Mouse (Mus musculus): ENCODE data around the gene Atp2c2.

Gene Atp2c2

DNA sequence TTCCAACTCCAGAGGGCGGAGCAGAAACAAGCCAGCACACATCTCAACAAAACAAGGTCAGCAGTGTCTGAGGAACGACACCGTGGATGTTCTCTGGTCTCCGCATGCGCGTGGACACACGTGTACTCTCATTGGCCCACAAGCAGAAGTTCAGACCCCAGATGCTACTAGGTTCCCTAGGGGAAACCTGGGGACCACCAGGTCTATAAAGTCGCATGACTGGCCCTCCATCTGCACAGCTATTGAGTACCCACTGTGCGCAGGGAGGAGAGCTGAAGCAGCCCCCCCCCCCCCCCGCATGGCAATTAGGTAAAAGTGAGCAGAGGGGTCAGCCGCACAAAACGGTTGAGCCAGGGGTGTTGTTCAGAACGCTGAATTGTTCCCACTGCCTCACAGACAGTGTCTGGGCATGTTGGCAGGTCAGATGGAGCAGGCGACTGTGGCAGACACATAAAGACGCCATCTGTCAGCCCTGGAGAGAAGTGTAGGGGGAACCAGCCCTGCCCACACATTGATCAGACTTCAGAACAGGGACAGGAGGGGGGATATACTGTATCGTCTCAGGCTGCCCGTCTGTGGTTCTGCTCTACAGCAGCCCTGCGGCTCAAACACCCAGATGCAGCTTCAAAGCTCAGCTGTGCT is 86.1 kb downstream of the Atp2c2 start:
- no peak for DNase-seq (ENCODE audit: low read depth)

DNA sequence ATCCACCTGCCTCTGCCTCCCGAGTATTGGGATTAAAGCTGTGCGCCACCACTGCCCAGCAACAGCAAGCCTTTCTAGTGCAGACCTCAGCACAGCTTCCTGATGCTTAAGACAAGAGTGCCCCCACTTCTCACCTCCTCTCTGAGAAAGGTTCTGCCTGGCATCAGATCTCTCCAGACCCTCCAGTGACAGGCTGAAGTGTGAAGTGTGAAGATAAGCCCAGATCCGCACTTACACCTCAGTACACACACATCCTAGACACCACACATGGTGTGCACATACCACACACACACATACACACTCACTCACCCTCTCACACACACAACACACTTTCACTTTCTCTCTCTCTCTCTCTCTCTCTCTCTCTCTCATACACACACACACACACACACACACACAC is 87.1 kb downstream of the Atp2c2 start:
- DNase-seq (ENCODE audit: low read depth) = no peak

DNA sequence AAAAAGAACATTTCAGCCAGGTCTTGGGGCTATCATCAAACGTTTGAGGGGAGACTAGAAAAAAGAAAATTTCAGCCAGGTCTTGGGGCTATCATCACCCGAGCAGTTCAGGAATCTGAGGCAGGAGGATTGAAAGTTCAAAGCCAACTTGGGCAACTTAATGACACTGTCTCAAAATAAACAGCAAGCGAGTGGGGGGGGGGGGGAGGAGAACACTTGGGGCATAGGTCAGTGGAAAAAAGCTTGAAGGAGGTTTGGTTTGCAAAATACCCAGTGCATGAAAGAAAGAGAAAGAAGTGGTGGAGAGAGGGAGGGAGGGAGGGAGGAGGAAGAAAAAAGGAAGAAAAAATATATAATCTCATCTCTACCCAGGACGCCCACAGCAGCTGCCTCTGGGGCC is 87.5 kb downstream of the Atp2c2 start:
- no peak for DNase-seq (ENCODE audit: low read depth)

DNA sequence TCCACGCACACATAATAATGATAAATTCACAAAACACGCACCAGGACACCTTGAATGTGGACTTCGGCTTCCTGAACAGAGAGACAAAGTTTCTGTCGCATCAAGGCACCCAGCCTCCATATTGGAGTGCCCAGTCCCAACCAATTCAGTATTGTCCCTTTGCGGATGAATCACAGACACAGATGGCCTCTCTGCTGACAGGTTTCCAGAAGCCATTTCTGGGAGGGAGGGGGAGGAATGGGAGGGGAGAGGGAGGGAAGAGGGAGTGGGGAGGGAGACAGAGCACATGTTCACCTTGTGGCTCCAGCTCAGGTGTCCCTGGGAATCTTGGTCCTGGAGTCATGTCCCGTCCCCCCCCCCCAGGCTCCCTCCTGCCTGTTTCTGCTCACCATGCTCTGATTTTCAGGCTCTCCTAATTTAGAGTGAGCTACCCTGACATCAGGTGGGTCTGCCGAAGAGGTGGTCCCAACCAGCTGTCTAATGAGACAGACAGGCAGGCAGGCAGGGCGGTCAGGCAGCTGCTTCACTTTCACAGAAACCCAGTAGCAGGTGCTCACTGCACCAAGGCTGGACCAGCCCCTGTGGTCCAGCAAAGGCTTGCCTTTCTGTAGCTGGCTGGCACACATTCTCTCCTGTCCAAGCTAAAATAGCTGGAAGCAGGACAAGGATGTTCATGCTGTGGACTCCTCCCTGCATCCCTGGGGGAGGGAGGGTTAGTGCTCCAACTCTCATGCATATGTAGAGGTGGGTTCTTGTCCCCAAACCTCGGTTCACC is 89.0 kb downstream of the Atp2c2 start:
- no peak for DNase-seq (ENCODE audit: low read depth)

DNA sequence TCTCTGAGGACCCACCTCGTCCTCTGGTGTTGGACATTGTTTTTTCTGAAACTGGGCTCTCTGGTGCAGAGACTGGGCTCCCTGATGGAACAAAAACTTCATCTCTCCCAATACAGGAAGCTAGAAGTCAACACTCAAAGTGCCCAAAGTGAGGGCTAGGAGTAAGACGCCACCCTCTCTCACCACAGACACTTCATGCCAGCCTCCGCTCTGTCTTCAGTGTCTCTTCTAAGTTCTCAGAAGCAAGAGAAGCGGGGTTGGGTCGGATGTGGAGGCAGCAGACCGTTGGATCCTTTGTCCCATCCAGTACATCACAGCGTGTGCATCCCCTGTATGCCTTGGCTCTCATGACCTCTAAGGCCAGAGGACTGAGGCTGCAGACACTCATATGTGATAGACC is 89.8 kb downstream of the Atp2c2 start:
- no peak for DNase-seq (ENCODE audit: low read depth)

DNA sequence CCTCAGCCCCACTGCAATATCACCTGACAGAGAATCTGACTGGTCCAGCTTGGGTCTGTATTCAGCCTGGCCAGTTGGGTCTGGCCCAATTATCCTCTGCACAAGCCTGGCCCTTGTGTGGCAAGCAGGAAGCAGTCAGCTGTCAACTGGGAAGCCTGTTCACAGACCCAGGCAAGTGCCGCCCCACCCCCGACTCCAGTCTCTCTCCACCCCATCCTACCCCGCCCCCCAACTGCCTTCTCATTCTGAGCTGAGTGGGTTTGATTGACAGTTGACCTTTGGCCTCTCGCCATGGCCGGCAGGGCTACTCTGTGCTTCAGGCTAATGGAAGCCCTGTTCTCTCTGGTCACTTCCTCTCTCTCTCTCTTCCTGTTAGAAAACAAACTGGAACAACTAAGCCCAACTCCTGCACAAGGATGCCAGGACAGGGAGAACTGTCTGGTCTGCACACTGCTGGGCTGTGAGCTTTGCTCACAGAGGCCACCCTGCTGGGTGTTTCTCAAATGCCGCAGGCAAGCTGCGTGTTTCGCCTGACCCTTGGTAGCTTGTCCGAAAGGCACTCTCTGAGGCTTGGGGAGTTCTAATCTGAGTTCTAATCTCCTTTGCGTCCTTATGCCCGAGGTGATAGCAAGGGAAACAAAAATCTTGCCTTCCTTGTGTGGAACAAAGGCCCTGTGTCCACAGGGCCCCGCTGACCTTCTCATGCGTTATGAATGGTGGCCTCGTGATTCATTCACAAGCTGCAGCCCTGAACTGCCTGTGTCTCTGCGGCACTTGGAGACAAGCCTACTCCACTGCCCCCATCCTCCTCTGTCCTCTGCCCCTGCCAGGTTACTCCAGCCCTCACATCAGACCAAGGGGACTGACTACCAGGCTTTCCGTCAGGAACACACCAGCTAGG is 92.2 kb downstream of the Atp2c2 start:
- DNase-seq (ENCODE audit: low read depth) = peak; percentile 75

DNA sequence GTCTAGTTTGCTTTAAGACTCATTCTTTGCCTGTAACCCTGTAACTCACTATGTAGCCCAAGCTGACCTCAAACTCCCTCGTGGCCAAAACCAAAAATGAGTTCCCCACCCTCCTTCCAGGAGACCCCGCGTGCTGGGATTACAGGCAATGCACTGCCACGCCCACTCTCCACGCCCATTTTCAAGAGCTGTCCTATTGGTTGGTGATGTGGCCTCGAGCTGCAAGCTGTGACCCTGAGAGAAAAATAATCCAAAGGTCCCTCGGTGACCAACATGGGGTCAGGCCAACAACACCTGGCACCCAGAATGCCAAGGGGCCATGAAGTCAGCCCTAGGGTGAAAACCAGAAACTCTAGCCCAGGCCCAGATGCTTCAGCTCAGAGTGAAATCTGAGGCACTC is 94.9 kb downstream of the Atp2c2 start:
- DNase-seq (ENCODE audit: low read depth) = no peak

DNA sequence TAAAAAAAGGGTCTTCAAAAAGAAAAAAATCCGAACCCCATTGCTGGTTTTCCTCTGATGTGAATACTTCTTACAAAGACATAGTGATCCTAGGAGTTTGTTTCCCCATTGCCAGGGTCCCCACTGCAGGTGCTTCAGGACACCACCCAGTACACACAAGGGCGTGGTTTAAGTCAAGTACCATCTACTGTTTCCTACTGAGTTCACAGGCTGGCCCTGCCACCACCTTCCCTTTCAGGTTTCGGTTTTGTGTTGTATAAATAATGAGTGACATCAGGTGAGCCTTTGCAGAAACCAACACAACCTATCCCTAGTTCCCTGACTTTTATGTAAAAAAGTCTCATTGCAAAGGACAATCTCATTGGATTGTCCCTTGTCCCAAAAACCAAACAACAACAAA is 95.8 kb downstream of the Atp2c2 start:
- no peak for DNase-seq (ENCODE audit: low read depth)

DNA sequence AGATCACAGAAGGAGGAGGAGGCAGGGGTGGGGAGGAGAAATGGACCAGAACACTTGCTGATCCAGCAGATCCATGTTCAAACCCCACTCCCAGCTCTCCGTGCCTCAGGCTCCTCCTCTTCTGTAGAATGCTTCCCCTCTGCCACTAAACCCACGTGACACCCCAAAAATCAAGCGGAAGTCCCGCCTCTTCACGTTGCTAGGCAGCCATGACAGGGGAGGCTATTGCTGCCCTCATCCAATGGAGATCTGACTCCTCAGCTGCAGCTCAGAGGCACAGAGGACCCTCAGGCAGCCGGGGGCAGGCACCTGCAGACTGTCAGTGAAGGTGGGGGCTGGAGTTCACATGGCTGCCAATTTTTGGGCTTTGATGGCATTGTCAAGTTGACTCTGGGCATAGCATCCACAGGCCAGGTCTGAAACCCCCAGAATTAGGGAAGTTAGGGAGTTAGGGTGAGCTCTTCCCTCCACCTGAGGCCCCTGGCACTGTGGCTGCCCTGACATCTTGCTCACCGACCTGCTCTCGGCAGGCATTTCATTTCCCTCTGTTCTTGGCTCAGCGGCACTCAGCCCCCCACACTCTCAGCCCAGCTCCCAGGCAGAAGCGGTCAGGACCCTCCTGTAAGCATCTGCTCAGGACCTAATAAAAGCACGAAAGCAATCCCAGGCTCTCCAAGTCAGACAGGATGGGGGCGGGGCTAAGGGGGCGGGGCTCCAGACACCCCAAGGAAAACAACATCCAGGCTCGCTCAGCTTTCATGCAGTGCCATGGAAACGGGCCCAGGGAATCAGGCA is 98.6 kb downstream of the Atp2c2 start:
- peak; percentile 84 for DNase-seq (ENCODE audit: low read depth)

DNA sequence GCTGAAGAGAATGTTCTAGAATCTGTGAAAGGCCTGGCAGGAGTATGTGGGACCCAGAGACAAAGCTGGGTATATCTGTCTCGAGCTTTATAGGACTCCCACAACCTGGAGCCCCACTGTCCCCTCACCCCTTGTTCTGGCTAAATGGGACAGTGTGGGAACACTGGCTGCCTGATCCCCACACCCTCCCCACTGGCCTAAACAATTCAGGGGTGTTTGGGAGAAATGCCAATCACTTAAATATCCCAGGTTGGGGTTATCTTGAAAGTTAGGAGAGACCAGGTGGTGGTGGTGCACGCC is 99.1 kb downstream of the Atp2c2 start:
- DNase-seq (ENCODE audit: low read depth) = no peak

DNA sequence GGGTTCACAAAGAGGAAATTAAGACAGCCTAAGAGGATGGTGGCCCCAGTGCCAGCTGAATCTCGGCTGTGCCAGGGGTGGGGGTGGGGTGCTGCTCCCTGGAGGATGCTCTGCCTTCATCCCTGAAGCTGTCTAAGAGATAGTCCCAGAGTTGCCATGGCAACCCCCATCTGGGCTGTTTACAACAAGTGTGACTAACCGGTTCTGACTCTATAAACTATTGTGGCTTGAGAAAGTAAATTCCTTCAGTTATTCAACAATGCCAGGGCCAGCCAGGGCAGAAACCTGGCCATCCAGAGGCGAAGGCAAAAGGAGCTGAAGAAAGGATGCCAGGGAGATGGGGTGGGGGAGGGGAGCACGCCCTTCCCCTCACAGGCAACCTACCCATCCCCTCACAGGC is 101.4 kb downstream of the Atp2c2 start:
- DNase-seq (ENCODE audit: low read depth) = peak; percentile 81

DNA sequence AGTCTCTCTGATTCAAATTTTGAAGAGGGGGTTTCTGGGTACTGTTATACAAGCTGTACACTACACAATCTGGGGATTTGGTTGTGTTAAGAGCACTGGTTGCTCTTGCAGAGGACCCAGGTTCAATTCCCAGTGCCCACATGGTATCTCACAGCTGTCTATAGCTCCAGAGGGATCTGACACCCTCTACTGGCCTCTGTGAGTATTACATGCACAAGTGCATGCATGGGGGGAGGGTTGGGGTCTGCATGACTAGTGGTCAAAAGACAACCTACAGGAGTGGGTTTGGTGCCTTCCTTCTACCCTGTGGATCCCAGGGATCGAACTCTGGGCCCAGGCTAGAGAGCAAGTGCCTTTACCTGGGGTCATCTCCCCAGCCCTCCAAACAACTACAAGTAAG is 102.8 kb downstream of the Atp2c2 start:
- DNase-seq (ENCODE audit: low read depth) = no peak

DNA sequence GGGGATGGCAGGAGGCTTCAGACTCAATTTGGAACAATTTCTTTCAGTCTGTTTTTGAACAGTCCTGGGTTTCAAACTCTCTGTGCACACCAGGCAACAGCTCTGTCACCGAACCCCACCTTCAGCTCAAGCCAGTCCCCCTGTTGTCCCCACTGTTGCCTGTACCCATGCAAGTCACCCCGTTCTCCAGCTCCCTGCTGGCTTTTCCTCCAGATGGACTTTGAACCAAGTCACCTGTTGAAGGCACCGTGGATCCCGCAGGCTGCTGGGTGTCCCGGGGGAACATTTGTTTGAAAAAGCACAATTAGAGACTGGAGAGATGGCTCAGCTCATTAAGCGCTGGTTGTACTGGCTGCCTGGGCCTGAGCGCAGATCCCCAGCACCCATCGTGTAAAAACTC is 105.5 kb downstream of the Atp2c2 start:
- DNase-seq (ENCODE audit: low read depth) = no peak

DNA sequence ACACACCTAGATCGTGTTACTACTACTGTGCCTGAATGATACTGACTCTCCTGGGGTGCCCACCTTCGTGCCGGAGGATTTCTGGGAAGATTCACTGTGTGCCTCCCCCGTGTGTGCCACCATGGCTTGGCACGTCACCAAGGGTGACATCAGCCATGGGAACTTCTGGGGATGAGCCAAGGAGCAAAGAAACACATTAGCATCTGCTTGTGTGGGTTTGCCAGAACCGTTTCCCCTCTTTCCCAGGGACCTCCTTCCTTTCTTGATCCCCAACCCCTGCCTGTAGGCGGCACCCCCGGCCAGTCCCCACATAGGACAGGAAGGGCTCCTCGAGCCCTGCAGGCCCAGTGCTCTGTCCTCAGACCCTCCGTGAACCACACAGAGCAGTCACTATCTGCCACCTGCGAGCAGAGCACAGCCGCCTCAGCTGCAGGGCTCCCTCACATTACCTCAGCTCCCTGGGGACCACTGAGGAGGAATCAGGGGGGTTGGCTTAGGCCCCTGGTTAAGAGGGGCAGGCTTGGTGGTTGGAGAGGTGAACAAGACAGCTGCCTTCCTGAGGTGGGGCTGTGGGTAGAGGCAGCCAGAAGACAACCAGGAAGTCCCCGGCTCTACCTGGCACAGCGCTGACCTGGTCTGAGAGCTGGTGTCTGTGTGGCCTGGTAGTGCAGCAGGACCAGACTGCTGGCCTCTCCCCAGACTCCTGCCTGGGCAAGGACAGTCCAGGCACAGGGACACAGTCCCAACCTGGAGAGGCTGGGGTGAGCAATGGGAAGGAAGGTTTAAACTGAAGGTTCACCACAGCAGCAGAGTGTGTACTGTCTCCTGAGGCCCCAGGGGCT is 106.8 kb downstream of the Atp2c2 start:
- DNase-seq (ENCODE audit: low read depth) = peak; percentile 49

All from NIH3T3 (cell line).